Mouse (Mus musculus) bone marrow, adult 2 months (tissue): ENCODE results near the gene Slc24a4.

Source experiments
- CTCF ChIP-seq: fragments of 200-500 bp; IDR thresholded peaks from 2 replicates; pipeline ENCODE4 v1.5.1; 2011; ENCODE audit warnings: low read length, control low read depth; ENCODE audit not compliant: control insufficient read depth, insufficient read depth
- POLR2A ChIP-seq: fragments of 200-500 bp; IDR thresholded peaks from 2 replicates; pipeline ENCODE4 v1.6.1; 2011; ENCODE audit warnings: low read depth, mild to moderate bottlenecking, control low read depth, low read length, borderline replicate concordance; ENCODE audit not compliant: control insufficient read depth

GRCm38 (mm10) chr12:102139710-102140109 lies 11.2 kb downstream of the Slc24a4 start:
- TF ChIP-seq CTCF, result no peak
- TF ChIP-seq POLR2A, result no peak
